Comparison of ENCODE assay signal across 29 mouse cellular contexts in the genomic region with DNA sequence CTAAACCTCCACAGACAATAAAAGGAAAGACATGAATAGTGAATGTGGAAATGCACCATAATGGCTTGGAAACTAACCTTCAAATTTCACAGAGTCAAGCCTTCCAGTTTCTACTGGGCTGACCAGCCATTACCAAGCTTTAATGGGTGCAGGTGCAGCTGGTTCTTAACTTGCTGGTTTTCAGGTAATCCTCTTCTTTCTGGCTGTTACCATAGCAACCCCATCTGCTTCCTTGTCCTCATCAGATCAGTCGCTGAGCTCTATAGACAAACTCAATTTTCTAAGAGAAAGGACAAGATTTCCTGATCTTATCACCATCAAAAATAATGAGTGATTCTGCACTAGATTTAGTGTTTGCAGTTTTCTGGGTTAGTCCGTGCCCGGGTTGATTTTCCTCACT.
DNase-seq lines count a peak whose midpoint lies in the region; ATAC-seq and TF ChIP-seq lines count a peak whose summit lies in the region.
"Had no signal": no experiment of that assay in that cellular context is flagged by ENCODE, and none has a peak within 500 bp of the region (broad histone marks: within the 10 kb centered on the region; RNA-seq: fewer than 3 reads in every experiment).

No protein-coding gene starts in this region.

- no peaks in the 10 kb centered on the region for H3K9me3 ChIP-seq in forebrain, embryonic 15.5 days
- H3K9me3 ChIP-seq in forebrain, embryonic 11.5 days (ENCODE audit: control insufficient read depth, low read length) = no peaks in the 10 kb centered on the region
- H3K9me3 ChIP-seq in midbrain, embryonic 14.5 days (ENCODE audit: control insufficient read depth, low read length) = no peaks in the 10 kb centered on the region
- H3K9me3 ChIP-seq in midbrain, embryonic 10.5 days (replicated peaks) = no peaks in the 10 kb centered on the region
- H3K9me3 ChIP-seq: embryonic facial prominence, embryonic 10.5 days; embryonic facial prominence, embryonic 13.5 days; hindbrain, embryonic 12.5 days; hindbrain, embryonic 15.5 days had no signal

- H3K4me3 ChIP-seq in forebrain, embryonic 15.5 days = no peak overlapping the region
- no peak overlapping the region for H3K4me3 ChIP-seq in forebrain, embryonic 11.5 days (ENCODE audit: low read depth, low read length)
- H3K4me3 ChIP-seq in midbrain, embryonic 14.5 days (replicated peaks; ENCODE audit: low read depth, low read length) = no peak overlapping the region
- no peak overlapping the region for H3K4me3 ChIP-seq in midbrain, embryonic 10.5 days
- H3K4me3 ChIP-seq: embryonic facial prominence, embryonic 10.5 days; embryonic facial prominence, embryonic 13.5 days; erythroblast, embryonic 14.5 days; hindbrain, embryonic 12.5 days; hindbrain, embryonic 15.5 days had no signal

- no peak overlapping the region for H3K9ac ChIP-seq in forebrain, embryonic 15.5 days (replicated peaks)
- no peak overlapping the region for H3K9ac ChIP-seq in forebrain, embryonic 11.5 days (ENCODE audit: low read length)
- no peak overlapping the region for H3K9ac ChIP-seq in midbrain, embryonic 14.5 days (replicated peaks; ENCODE audit: low read length)
- H3K9ac ChIP-seq: embryonic facial prominence, embryonic 13.5 days; hindbrain, embryonic 12.5 days; hindbrain, embryonic 15.5 days had no signal

- WGBS in forebrain, embryonic 15.5 days = 63% methylated on average over 3 of the region's 3 CpGs
- WGBS in forebrain, embryonic 11.5 days = 58% methylated on average over 3 of the region's 3 CpGs
- 60% methylated on average over 3 of the region's 3 CpGs for WGBS in midbrain, embryonic 14.5 days
- WGBS in midbrain, embryonic 10.5 days = 75% methylated on average over 3 of the region's 3 CpGs

- H3K4me2 ChIP-seq in forebrain, embryonic 15.5 days (replicated peaks) = no peak overlapping the region
- no peak overlapping the region for H3K4me2 ChIP-seq in forebrain, embryonic 11.5 days (ENCODE audit: low read depth, low read length, severe bottlenecking)
- no peak overlapping the region for H3K4me2 ChIP-seq in midbrain, embryonic 14.5 days (ENCODE audit: low read length)
- H3K4me2 ChIP-seq: embryonic facial prominence, embryonic 13.5 days; heart, embryonic 11.5 days; hindbrain, embryonic 12.5 days; hindbrain, embryonic 15.5 days had no signal

- ATAC-seq in forebrain, embryonic 15.5 days (replicated peaks) = 0 out of 2 replicates have a peak, but pooled peaks have one; percentile 32
- ATAC-seq in forebrain, embryonic 11.5 days (replicated peaks; ENCODE audit: low FRiP score) = no peak
- ATAC-seq in midbrain, embryonic 14.5 days (ENCODE audit: low FRiP score, low TSS enrichment) = no peak
- ATAC-seq: activated CD4-positive, CD25-positive, alpha-beta regulatory T cell, adult 4 months; inflammation-experienced regulatory T-cells, adult 6 months; intestine, embryonic 16.5 days had no signal

- H3K36me3 ChIP-seq in forebrain, embryonic 15.5 days = no peaks in the 10 kb centered on the region
- no peaks in the 10 kb centered on the region for H3K36me3 ChIP-seq in forebrain, embryonic 11.5 days (ENCODE audit: control insufficient read depth, insufficient read depth, low read length)
- H3K36me3 ChIP-seq in midbrain, embryonic 14.5 days (ENCODE audit: control insufficient read depth, insufficient read depth, low read length) = no peaks in the 10 kb centered on the region
- H3K36me3 ChIP-seq in midbrain, embryonic 10.5 days = no peaks in the 10 kb centered on the region
- H3K36me3 ChIP-seq: embryonic facial prominence, embryonic 10.5 days; embryonic facial prominence, embryonic 13.5 days; G1E; hindbrain, embryonic 12.5 days; hindbrain, embryonic 15.5 days had no signal

- H3K27me3 ChIP-seq in forebrain, embryonic 15.5 days = no peaks in the 10 kb centered on the region
- no peaks in the 10 kb centered on the region for H3K27me3 ChIP-seq in forebrain, embryonic 11.5 days (ENCODE audit: control insufficient read depth, insufficient read depth, low read length)
- H3K27me3 ChIP-seq in midbrain, embryonic 14.5 days (ENCODE audit: control insufficient read depth, insufficient read depth, low read length) = no peaks in the 10 kb centered on the region
- no peaks in the 10 kb centered on the region for H3K27me3 ChIP-seq in midbrain, embryonic 10.5 days (ENCODE audit: low read depth, poor library complexity, severe bottlenecking)
- H3K27me3 ChIP-seq: CH12.LX; embryonic facial prominence, embryonic 13.5 days; hindbrain, embryonic 12.5 days; hindbrain, embryonic 15.5 days had no signal

- DNase-seq in forebrain, embryonic 11.5 days (ENCODE audit: low spot score) = no peak
- peak; percentile 49 for DNase-seq in midbrain, embryonic 14.5 days
- DNase-seq in midbrain, embryonic 10.5 days (ENCODE audit: low spot score) = no peak
- DNase-seq in R1 (ENCODE audit: low read depth, low spot score) = peak; percentile 11
- DNase-seq in brain, embryonic 14.5 days (ENCODE audit: low read depth) = peak; percentile 61
- DNase-seq in frontal cortex, postnatal 14 days (ENCODE audit: low spot score in 2 of 2) = no peak
- no peak for DNase-seq in gastrocnemius, postnatal 25 days
- DNase-seq: adrenal gland, adult 8-10 months; adrenal gland, postnatal 25 days; B cell, adult 2 months; cerebellum, adult 11-12 months; cerebellum, adult 8-10 months; cerebellum, postnatal 36 days; embryo, embryonic 11 days; gastrocnemius, postnatal 10 days; heart, adult 11 months; kidney, adult 18-20 months had no signal

- TF ChIP-seq CTCF in brain, embryonic 14.5 days (IDR thresholded peaks at IDR 0.05; ENCODE audit: borderline replicate concordance, extremely low read depth, insufficient read depth, insufficient read length) = no peak

- no peak for TF ChIP-seq POLR2A in brain, embryonic 14.5 days (IDR thresholded peaks at IDR 0.05; ENCODE audit: borderline replicate concordance, extremely low read depth, insufficient read depth, insufficient read length, poor library complexity, severe bottlenecking)

- no peaks in the 10 kb centered on the region for H3K4me1 ChIP-seq in forebrain, embryonic 15.5 days
- no peaks in the 10 kb centered on the region for H3K4me1 ChIP-seq in forebrain, embryonic 11.5 days (replicated peaks; ENCODE audit: control insufficient read depth, insufficient read depth, low read length)
- no peaks in the 10 kb centered on the region for H3K4me1 ChIP-seq in midbrain, embryonic 14.5 days (ENCODE audit: control insufficient read depth, insufficient read depth, low read length)
- H3K4me1 ChIP-seq in midbrain, embryonic 10.5 days = 0 out of 2 replicates have a peak, but pooled peaks cover 5% of the 10 kb centered on the region
- H3K4me1 ChIP-seq: embryonic facial prominence, embryonic 10.5 days; hindbrain, embryonic 12.5 days; hindbrain, embryonic 15.5 days had no signal

- no peak overlapping the region for H3K27ac ChIP-seq in forebrain, embryonic 15.5 days (replicated peaks)
- no peak overlapping the region for H3K27ac ChIP-seq in forebrain, embryonic 11.5 days (ENCODE audit: low read depth, low read length)
- no peak overlapping the region for H3K27ac ChIP-seq in midbrain, embryonic 14.5 days (replicated peaks; ENCODE audit: low read depth, low read length)
- H3K27ac ChIP-seq in midbrain, embryonic 10.5 days (replicated peaks) = no peak overlapping the region
- H3K27ac ChIP-seq: embryonic facial prominence, embryonic 10.5 days; embryonic facial prominence, embryonic 13.5 days; hindbrain, embryonic 12.5 days; hindbrain, embryonic 15.5 days had no signal

Comparison
In these comparisons a context has a peak if more than half of its experiments do, and no peak if none do; other contexts are left out.
1. DNase-seq: peak in midbrain, embryonic 14.5 days (single experiment), R1 (single experiment) and brain, embryonic 14.5 days (single experiment); none in forebrain, embryonic 11.5 days (single experiment), midbrain, embryonic 10.5 days (single experiment), frontal cortex, postnatal 14 days (0 of 2) and gastrocnemius, postnatal 25 days (single experiment).